Mouse (Mus musculus) small intestine, adult 2 months (tissue): ENCODE results near the gene Gm20820.
"Not testable (repeated sequence)": the region's sequence is repeated elsewhere in the genome, so short reads cannot be mapped to it uniquely, and the experiment has no call there.

Source experiments
- CTCF ChIP-seq: fragments of 200-500 bp; IDR thresholded peaks from 2 replicates; pipeline ENCODE4 v1.5.1; 2012; ENCODE audit warnings: low read depth, mild to moderate bottlenecking, control low read depth, inconsistent platforms, low read length, moderate library complexity, mixed read lengths; ENCODE audit not compliant: insufficient replicate concordance, insufficient read length; ENCODE audit errors: extremely low read depth
- POLR2A ChIP-seq: fragments of 200-500 bp; IDR thresholded peaks from 2 replicates; pipeline ENCODE4 v1.6.1; 2012; ENCODE audit warnings: low read depth, mild to moderate bottlenecking, control low read depth, inconsistent platforms, low read length, moderate library complexity

DNA sequence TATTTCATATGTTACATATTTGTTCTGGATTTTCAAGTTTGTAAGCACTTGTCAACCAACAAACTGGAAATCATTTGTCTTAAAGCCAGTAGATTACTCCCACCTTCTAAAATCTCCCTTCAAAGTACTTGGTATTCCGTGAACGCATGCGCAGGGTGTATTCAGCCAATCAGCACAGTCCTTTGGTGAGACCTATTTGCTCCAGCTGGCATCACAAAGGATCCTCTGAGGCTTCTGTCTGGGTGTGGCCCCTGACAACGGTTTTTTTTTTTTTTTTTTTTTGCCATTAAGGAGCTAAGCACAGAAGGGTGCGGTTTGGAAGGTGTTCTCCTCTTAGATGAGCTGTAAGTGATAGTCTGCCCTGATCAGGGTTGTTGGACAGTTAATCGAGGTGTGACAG lies at the start of gene Gm20820:
- TF ChIP-seq POLR2A, CTCF: not testable (repeated sequence)
